Mouse (Mus musculus): Measurements from ENCODE around the gene 4930447C04Rik.
A peak's percentile ranks its signal among the peaks of the same experiment; 100 is the strongest.

4930447C04Rik gene

GRCm38 (mm10) chr12:72940071-72940821 lies at the start of gene 4930447C04Rik:
TSS of gene 4930447C04Rik (minus strand) at chr12:72940774.
- DNase-seq (ENCODE audit: low spot score) = no peak

- peak; percentile 44 for DNase-seq (ENCODE audit: low spot score)
Observed at GRCm38 (mm10) chr12:72983071-72983857, 42.7 kb upstream of the 4930447C04Rik start.

DNA sequence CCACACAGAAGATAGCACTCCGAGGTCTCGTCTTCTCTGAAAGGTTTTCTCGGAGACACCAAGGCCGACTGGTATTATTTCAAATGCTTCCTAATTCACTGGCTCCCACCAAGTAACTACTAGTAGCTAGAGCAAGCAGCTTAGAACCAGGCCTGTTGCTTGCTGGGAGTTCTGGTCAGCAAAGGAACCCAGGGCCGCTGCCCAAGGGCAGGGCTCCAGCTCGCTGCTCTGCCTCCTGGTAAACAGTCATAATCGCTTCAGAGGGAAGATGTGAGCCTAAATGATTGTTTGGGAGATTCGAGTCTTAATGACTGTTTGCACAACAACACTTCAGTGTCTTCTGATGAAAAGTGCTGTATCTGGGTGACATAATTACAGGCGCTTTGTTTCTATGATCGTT lies 42.0 kb upstream of the 4930447C04Rik start:
- no peak for DNase-seq (ENCODE audit: low spot score)

- no peak for DNase-seq (ENCODE audit: low spot score)
Observed at GRCm38 (mm10) chr12:72979236-72979635, 38.7 kb upstream of the 4930447C04Rik start.

GRCm38 (mm10) chr12:72977851-72978250 lies 37.3 kb upstream of the 4930447C04Rik start:
- DNase-seq (ENCODE audit: low spot score) = no peak

GRCm38 (mm10) chr12:72976718-72977117 lies 36.1 kb upstream of the 4930447C04Rik start:
- DNase-seq (ENCODE audit: low spot score) = peak; percentile 70

DNA sequence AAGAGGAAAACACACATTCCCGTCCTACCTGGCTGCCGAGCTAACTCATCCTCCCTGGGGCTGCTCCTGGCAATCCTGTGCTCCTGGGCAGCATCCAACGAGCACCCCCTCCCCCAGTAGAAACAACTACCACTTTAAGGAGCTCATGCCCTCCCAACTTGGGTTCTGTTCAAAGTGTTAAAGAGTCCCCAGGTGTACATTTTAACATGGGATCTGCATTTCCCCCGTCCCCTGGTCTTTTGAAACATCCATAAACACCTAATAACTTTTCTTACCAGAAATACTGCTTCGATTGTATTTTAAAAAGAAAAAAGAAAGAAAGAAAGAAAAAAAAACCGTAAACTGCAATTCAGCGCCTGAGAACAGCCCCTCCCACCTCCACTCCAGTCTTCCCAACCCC lies 35.6 kb upstream of the 4930447C04Rik start:
- DNase-seq (ENCODE audit: low spot score) = no peak

DNA sequence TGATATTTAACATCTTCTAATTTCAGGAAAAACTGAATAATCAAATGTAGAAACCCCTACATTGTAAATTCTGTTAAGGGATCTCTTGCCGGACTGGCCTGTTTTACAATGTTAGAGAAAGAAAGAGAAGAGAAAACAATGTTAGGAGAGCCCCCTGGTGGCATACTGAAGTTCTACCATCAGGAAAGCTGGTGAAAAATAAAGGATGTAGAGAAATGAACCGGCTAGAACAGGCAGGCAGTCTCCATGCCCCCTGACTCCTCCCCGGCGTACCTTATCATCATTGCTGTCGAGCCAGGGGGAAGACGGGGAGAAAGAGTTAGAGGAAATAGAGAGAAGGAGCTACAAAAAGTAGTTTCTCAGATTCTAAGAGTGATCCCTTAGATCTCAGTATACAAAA lies 32.6 kb upstream of the 4930447C04Rik start:
- DNase-seq (ENCODE audit: low spot score) = peak; percentile 46

DNA sequence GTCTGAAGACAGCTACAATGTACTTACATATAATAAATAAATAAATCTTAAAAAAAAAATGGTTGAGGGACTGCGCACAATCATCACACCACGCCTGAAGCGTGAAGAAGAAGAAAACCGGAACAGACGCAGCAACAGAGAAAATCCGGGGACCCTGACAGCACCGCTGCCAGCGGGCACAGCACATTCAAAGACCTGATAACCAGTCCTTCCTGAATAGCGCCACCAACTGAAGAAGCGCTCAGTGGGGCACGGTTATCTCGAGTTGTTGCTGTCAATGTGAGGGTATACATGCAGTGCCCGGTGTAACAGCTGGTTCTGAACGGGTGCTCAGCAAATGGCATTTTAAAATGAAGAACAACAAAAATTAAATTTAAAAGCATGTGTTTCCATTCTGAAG lies 30.0 kb upstream of the 4930447C04Rik start:
- no peak for DNase-seq (ENCODE audit: low spot score)

- no peak for DNase-seq (ENCODE audit: low spot score)
Observed at GRCm38 (mm10) chr12:72967541-72967940, 27.0 kb upstream of the 4930447C04Rik start.

DNA sequence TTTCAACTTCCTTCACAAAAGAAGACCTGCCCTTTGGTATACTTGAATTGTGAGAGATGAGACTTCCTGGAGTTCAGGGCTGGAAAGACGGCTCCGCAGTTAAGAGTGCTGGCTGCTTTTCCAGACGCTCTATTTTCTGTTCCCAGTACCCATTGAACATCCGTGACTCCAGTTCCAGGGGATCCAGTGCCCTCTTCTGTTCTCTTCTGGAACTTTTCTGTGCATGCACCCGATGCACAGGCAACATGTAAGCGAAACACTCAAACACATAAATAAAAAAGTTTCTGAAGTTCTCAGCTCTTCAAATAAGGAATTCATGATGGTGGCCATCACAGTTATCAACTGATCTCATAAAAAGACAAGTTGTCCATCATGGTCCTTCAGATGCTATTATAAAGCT lies 22.2 kb upstream of the 4930447C04Rik start:
- DNase-seq (ENCODE audit: low spot score) = no peak

GRCm38 (mm10) chr12:72958446-72958845 lies 17.9 kb upstream of the 4930447C04Rik start:
- no peak for DNase-seq (ENCODE audit: low spot score)

- DNase-seq (ENCODE audit: low spot score) = no peak
Observed at GRCm38 (mm10) chr12:72957829-72958424, 17.4 kb upstream of the 4930447C04Rik start.

GRCm38 (mm10) chr12:72954906-72955305 lies 14.3 kb upstream of the 4930447C04Rik start:
- peak; percentile 2 for DNase-seq (ENCODE audit: low spot score)

DNA sequence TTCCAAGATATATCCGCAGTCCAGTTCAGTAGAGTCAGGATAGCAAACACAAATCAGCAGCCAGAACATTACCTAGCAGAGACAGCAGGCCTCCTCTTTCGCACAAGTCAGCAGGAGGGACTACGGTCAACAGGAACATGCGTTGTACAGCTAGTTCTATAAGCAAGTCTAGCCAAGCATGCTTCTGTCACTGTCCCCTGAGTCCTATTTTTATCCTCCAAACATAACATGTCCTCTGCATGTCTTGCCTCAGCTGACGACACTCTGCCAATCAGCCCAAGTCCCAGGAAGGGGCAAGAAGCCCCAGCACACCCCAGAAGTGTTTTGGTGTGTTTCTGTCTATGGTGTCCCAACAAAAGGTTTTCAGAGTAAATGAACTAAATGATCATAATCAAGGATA lies 13.3 kb upstream of the 4930447C04Rik start:
- no peak for DNase-seq (ENCODE audit: low spot score)

GRCm38 (mm10) chr12:72953089-72953488 lies 12.5 kb upstream of the 4930447C04Rik start:
- DNase-seq (ENCODE audit: low spot score) = no peak

DNA sequence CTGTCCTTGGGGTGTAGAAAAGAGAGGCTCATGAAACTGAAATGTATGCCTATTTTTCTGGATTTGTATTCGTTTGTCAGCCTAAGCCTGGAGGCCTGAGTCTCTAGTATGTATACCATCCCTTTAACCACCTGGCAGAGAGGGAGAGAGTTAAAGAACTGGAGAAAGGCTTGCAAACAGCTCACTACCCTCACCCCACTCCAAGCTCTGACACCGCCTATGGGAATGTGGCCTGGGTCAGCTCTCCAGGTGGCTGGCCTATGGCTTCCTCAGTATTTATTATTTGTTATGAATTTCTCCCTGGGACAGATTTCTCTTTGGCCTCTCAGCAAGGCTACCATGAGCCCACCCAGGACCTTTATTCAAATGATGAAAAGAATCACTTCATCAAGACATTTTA lies 6.8 kb upstream of the 4930447C04Rik start:
- DNase-seq (ENCODE audit: low spot score) = no peak

- no peak for DNase-seq (ENCODE audit: low spot score)
Observed at GRCm38 (mm10) chr12:72946805-72947204, 6.2 kb upstream of the 4930447C04Rik start.

DNA sequence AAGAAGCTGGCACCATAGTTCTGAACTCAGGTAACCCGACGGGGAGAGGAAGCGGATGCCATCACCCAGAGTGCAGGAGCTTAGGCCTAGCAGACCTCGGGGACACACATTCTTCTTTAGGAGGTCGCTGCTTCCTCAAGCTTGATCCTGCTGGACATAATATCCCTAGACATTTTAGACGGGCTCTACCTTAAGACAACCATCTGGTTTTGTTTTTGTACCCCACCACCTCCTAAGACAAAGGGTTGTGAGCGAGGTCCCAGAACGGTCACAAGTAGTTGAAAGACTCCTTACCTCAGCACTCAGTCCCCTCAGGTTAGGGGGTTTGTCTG lies 5.5 kb upstream of the 4930447C04Rik start:
- DNase-seq (ENCODE audit: low spot score) = no peak

DNA sequence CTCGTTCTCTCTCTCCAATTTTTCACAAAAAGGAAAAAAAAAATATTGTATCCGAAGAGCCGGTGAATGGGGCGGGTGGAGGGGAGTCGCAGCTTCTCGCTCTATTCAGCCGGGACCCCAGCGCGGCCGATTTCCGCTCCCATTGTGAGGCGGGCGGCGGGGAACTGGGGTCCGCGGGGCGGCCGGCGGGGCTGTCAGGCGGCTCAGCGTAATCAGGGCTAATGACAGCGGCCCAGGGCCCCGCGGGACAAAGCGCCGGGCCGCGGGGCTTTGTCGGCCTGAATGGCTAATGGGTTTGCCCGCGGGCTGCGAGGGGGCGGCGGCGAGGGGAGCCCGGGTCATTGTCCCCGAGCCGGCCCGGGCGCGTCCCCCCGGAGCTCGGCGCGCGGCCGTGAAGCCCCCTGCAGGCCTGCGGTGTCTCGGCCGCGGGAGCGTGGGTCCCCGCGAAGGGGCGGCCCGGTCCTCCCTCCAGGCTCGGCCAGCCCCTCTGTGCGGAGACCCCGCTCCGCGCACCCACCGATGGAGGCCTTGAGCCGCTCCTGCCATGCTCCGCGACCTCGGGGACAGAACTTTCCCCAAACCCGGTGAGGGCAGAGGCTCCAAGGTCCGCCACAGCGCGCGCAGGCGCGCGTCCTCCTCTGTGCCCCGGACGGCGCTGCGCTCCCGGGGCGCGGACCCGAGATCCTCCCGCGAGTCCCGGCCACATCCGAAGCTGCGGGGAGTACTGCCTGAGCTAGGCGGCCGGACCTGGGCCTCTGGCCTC lies 4.9 kb upstream of the 4930447C04Rik start:
- DNase-seq (ENCODE audit: low spot score) = no peak

DNA sequence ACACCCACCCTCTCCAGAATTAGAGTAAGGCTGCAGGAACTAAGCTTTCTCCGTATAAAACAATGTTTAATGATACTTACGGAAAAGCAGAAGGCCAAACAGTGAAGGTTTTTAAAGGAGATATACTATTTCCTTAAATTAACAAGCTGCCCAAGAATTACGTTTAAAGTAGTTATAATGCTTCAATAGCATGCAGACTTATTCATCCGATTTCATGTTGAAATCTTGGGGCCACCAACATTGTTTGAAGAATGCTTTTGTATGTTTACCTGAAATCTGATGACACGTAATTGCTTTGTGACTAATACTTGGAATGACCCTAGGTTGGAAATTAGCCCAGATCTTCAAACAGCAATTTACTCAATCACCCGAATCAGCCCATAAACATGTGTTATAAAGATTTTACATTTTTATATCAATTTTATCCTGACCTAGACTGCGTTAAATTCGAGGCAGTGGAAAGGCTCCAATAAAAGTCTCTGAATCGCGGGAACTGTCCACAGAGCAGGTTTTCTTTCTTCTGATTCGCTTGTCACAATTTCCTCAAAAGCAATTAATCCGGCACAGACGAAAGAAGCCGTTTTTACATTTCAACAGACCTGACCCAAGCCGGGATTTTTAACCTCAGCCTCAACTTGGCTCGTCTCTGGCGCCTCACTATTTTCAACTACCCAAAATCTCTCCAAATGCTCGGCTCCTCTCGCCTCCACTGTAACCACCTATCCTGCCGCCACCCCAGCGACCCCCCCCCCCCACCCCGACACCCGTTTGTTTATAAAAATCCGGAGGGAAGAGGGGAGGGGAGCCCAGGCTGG lies 4.0 kb upstream of the 4930447C04Rik start:
- DNase-seq (ENCODE audit: low spot score) = no peak
